Mouse (Mus musculus) kidney, adult 2 months (tissue): ENCODE data around the gene Psme1.

Experiments
- CTCF ChIP-seq: fragments of 200-500 bp; conservative IDR thresholded peaks from 2 replicates; pipeline ENCODE4 v1.5.1; 2011; ENCODE audit warnings: low read depth, mild to moderate bottlenecking, control low read depth, low read length, moderate library complexity, mixed read lengths; ENCODE audit not compliant: insufficient read depth, insufficient read length
- POLR2A ChIP-seq: fragments of 200-500 bp; IDR thresholded peaks from one replicate; pipeline ENCODE4 v1.6.1; 2011; ENCODE audit warnings: low read depth, low read length, control low read depth

- no peak for TF ChIP-seq CTCF
- no peak for TF ChIP-seq POLR2A
These were observed 20.8 kb downstream of the Psme1 start for GRCm38 (mm10) chr14:55598521-55599390.
